Mouse (Mus musculus) embryonic facial prominence, embryonic 13.5 days (tissue): Measurements from ENCODE around the gene Olfr862. TPM values are rescaled to one million over a fixed set of nuclear protein-coding genes. Genes with fewer than 3 reads are reported as not detected.

Source experiments
- ATAC-seq: fragments of 200-750 bp; cut with Nextera tagmentation; 2 replicates; pipeline ENCODE4 v1.8.0; 2017; ENCODE audit warnings: low read depth; ENCODE audit not compliant: insufficient number of reproducible peaks, insufficient read depth, low FRiP score, low TSS enrichment
- H3K27ac ChIP-seq: fragments of 300-500 bp; sonication (generic); 2 replicates; pipeline ENCODE4 v1.5.1; 2015; ENCODE audit warnings: moderate library complexity, mild to moderate bottlenecking, inconsistent platforms
- H3K27me3 ChIP-seq: fragments of 300-500 bp; sonication (generic); 2 replicates; pipeline ENCODE4 v1.6.1; 2015; ENCODE audit warnings: mild to moderate bottlenecking, inconsistent platforms
- H3K36me3 ChIP-seq: fragments of 300-500 bp; sonication (generic); 2 replicates; pipeline ENCODE4 v1.6.1; 2015; ENCODE audit warnings: mild to moderate bottlenecking, inconsistent platforms
- H3K4me1 ChIP-seq: fragments of 300-500 bp; sonication (generic); 2 replicates; pipeline ENCODE4 v1.6.1; 2015; ENCODE audit warnings: inconsistent platforms
- H3K4me2 ChIP-seq: fragments of 300-500 bp; sonication (generic); 2 replicates; pipeline ENCODE4 v1.6.1; 2015; ENCODE audit warnings: moderate library complexity, mild to moderate bottlenecking, inconsistent platforms
- H3K4me3 ChIP-seq: fragments of 300-500 bp; sonication (generic); 2 replicates; pipeline ENCODE4 v1.5.1; 2015; ENCODE audit warnings: mild to moderate bottlenecking, inconsistent platforms
- H3K9ac ChIP-seq: fragments of 300-500 bp; sonication (generic); 2 replicates; pipeline ENCODE4 v1.6.1; 2015; ENCODE audit warnings: mild to moderate bottlenecking, inconsistent platforms
- H3K9me3 ChIP-seq: fragments of 300-500 bp; sonication (generic); 2 replicates; pipeline ENCODE4 v1.6.1; 2016; ENCODE audit warnings: inconsistent platforms
- WGBS: fragments of 180-500 bp; shearing (Covaris S2); methylation state at CpG from one replicate; pipeline ENCODE4 v1.1.7; 2015; ENCODE audit warnings: mixed read lengths; 5-methylcytosine and 5-hydroxymethylcytosine counted together
- polyA plus RNA-seq: library from polyadenylated mRNA; unstranded; fragments of >200 nt; fragmentation: Nextera tagmentation; extraction: Ambion mirVana; gene quantifications from 2 replicates; pipeline ENCODE4 v1.2.1, GENCODE M21; 2015

Olfr862 gene
- polyA plus RNA-seq = not detected in 2 replicates

DNA sequence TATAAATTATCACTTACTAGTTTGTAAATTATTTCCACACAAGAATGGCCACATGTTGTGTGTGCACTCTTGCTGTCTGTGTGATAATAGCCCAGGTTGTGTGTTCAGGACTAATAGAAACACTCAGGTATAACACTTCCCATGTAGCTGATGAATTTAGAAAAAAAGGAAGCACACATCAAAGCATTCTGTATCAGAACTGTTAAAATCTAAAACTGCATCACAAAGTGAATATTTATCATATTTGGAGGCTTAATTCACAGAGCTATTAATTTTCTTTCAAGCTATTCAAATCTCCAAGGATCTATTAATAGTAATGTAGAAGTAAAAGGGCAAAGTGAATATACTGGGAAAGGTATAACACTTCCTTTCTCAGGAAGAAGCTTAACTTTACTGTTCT, at the start of gene Olfr862:
Gene Olfr862 (minus strand): TSS at position 101 of the 400 bp plus-strand sequence.
- H3K27me3 ChIP-seq = no peaks in the 10 kb centered on the region

GRCm38 (mm10) chr9:19916565-19916964, 28.8 kb upstream of the Olfr862 start, which contains the start of gene Olfr77:
Olfr77 (plus strand) TSS chr9:19916865.
- Histone ChIP-seq H3K36me3 (no peaks in the 10 kb centered on the region), H3K9ac (no peak within 1 kb of the TSS), H3K27ac (no peak within 1 kb of the TSS), H3K27me3 (no peaks in the 10 kb centered on the region), H3K9me3 (peaks cover 4% of the 10 kb centered on the region; the same call in 1 of the 2 replicates), H3K4me1 (no peaks in the 10 kb centered on the region), H3K4me3 (no peak within 1 kb of the TSS), H3K4me2 (no peak within 1 kb of the TSS)
- no peak for ATAC-seq
- 87% methylated on average over 2 of the region's 2 CpGs for WGBS

More for the DNA sequence above, at the start of gene Olfr862:
- Histone ChIP-seq H3K27ac (no peak within 1 kb of the TSS), H3K36me3 (no peaks in the 10 kb centered on the region), H3K4me1 (no peaks in the 10 kb centered on the region), H3K9ac (no peak within 1 kb of the TSS), H3K4me2 (no peak within 1 kb of the TSS), H3K4me3 (no peak within 1 kb of the TSS), H3K9me3 (peaks cover 8% of the 10 kb centered on the region; the same call in 1 of the 2 replicates)
- ATAC-seq = no peak

DNA sequence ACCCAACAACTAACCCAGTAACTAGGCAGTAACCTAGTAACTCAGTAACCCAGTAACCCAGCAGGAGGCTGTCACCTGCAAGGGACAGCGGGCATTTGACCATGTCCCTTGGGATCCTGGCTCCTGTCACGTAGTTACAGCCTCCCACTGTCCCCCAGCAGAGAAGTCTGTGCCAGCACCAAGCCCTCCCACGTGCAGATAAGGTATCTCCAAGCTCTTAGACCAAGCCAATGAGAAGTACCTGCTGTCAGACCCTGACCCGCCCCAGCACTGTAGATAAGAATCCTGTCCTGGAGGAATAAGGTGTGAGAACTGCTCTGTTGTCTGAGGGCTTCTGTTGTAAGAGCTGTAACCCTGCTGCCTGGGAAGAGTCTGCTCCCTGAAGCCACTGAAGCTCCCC, 23.4 kb upstream of the Olfr862 start:
- Histone ChIP-seq H3K9ac (no peak overlapping the region), H3K4me2 (no peak overlapping the region), H3K4me3 (no peak overlapping the region), H3K9me3 (peaks cover 10% of the 10 kb centered on the region; the same call in 1 of the 2 replicates), H3K4me1 (no peaks in the 10 kb centered on the region), H3K36me3 (no peaks in the 10 kb centered on the region), H3K27me3 (no peaks in the 10 kb centered on the region), H3K27ac (no peak overlapping the region)
- WGBS = 60% methylated on average over 4 of the region's 4 CpGs
- no peak for ATAC-seq

DNA sequence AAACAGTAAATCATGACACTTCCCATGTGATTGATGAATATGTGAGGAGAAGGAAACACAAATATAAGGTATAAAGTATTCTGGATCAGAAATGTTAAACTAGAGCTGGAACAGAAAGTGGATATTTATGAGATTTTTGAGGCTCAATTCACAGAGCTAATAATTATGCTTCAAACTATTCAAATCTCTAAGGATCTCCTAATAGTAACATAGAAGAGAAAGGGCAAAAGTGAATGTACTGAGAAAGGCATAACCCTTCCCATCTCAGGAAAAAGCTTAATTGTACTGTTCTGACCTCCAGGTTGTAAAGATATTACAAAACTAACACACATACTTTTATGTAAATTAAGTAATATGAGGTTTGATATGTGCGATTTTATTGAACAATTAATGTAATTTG, 38.2 kb downstream of the Olfr862 start, which contains the start of gene Olfr860:
Gene Olfr860 (minus strand): TSS at position 101 of the 400 bp plus-strand sequence.
- Histone ChIP-seq H3K9me3 (no peaks in the 10 kb centered on the region), H3K27ac (no peak within 1 kb of the TSS), H3K9ac (no peak within 1 kb of the TSS), H3K4me3 (no peak within 1 kb of the TSS), H3K27me3 (no peaks in the 10 kb centered on the region), H3K36me3 (no peaks in the 10 kb centered on the region), H3K4me2 (no peak within 1 kb of the TSS), H3K4me1 (no peaks in the 10 kb centered on the region)
- WGBS = 75% methylated on average over 1 of the region's 1 CpGs
- no peak for ATAC-seq

Other genes with a start within 250 kb of the Olfr862 start
- gene Olfr857, start 178.6 kb downstream of the Olfr862 start, polyA plus RNA-seq = not detected in 2 replicates
- not detected in 2 replicates for gene Olfr58, start 107.7 kb downstream of the Olfr862 start, polyA plus RNA-seq
- gene Olfr859, start 83.1 kb downstream of the Olfr862 start, polyA plus RNA-seq = not detected in 2 replicates
- not detected in 2 replicates for gene Olfr860, start 38.3 kb downstream of the Olfr862 start, polyA plus RNA-seq
- gene Olfr77, start 28.9 kb upstream of the Olfr862 start, polyA plus RNA-seq = 0.29 and 0.30 TPM in 2 replicates
- not detected in 2 replicates for gene Olfr866, start 140.0 kb upstream of the Olfr862 start, polyA plus RNA-seq
- gene Olfr867, start 169.6 kb upstream of the Olfr862 start, polyA plus RNA-seq = not detected in 2 replicates
- not detected in 2 replicates for gene Olfr868, start 210.6 kb upstream of the Olfr862 start, polyA plus RNA-seq
- gene Olfr869, start 241.0 kb upstream of the Olfr862 start, polyA plus RNA-seq = not detected in 2 replicates